Mouse (Mus musculus): ENCODE results near the gene B3gat2. TPM values are rescaled to one million over a fixed set of nuclear protein-coding genes. Genes with fewer than 3 reads are reported as not detected.

B3gat2 gene
- polyA plus RNA-seq, 1 experiment from 2014 or later = 0.35 TPM

- Histone ChIP-seq H3K9ac (no peak overlapping the region), H3K9me3 (no peaks in the 10 kb centered on the region)
- WGBS = 1% methylated on average over 65 of the region's 65 CpGs
These were observed 1.5 kb downstream of the B3gat2 start for GRCm38 (mm10) chr1:23762782-23763630.

GRCm38 (mm10) chr1:23763726-23764125, 2.2 kb downstream of the B3gat2 start:
- H3K4me2 ChIP-seq = peak overlapping the region; percentile 98
- no peak overlapping the region for H3K9ac ChIP-seq
- ATAC-seq (ENCODE audit: borderline replicate concordance, extremely low read depth, low FRiP score, low TSS enrichment) = peak; percentile 58; the same call in 1 of the 2 replicates
- H3K4me3 ChIP-seq = no peak overlapping the region
- H3K4me1 ChIP-seq = peaks cover 15% of the 10 kb centered on the region; the same call in 1 of the 2 replicates
- peaks cover 47% of the 10 kb centered on the region for H3K27me3 ChIP-seq
- no peaks in the 10 kb centered on the region for H3K36me3 ChIP-seq
- H3K9me3 ChIP-seq = no peaks in the 10 kb centered on the region
- WGBS = under 1% methylated on average over 7 of the region's 7 CpGs
- H3K27ac ChIP-seq = no peak overlapping the region

More at GRCm38 (mm10) chr1:23762782-23763630, 1.5 kb downstream of the B3gat2 start:
- H3K36me3 ChIP-seq = no peaks in the 10 kb centered on the region
- peak overlapping the region; percentile 98 for H3K4me2 ChIP-seq
- H3K4me3 ChIP-seq = peak overlapping the region; percentile 49
- no peak overlapping the region for H3K27ac ChIP-seq
- peaks cover 15% of the 10 kb centered on the region; the same call in 1 of the 2 replicates for H3K4me1 ChIP-seq
- ATAC-seq (ENCODE audit: borderline replicate concordance, extremely low read depth, low FRiP score, low TSS enrichment) = peak; percentile 87
- peaks cover 47% of the 10 kb centered on the region for H3K27me3 ChIP-seq

- no peak overlapping the region for H3K27ac ChIP-seq
- H3K4me1 ChIP-seq = peaks cover 15% of the 10 kb centered on the region; the same call in 1 of the 2 replicates
- H3K4me3 ChIP-seq = no peak overlapping the region
- 33% methylated on average over 4 of the region's 4 CpGs for WGBS
- no peaks in the 10 kb centered on the region for H3K9me3 ChIP-seq
- H3K4me2 ChIP-seq = no peak overlapping the region
- H3K9ac ChIP-seq = no peak overlapping the region
- no peak for ATAC-seq (ENCODE audit: borderline replicate concordance, extremely low read depth, low FRiP score, low TSS enrichment)
- no peaks in the 10 kb centered on the region for H3K36me3 ChIP-seq
- H3K27me3 ChIP-seq = peaks cover 41% of the 10 kb centered on the region
These were observed 3.2 kb downstream of the B3gat2 start for GRCm38 (mm10) chr1:23764710-23765109.

- H3K4me3 ChIP-seq = no peak overlapping the region
- H3K9me3 ChIP-seq = no peaks in the 10 kb centered on the region
- no peaks in the 10 kb centered on the region for H3K27me3 ChIP-seq
- 59% methylated on average over 3 of the region's 3 CpGs for WGBS
- ATAC-seq (ENCODE audit: borderline replicate concordance, extremely low read depth, low FRiP score, low TSS enrichment) = no peak
- H3K27ac ChIP-seq = no peak overlapping the region
- H3K9ac ChIP-seq = no peak overlapping the region
- no peaks in the 10 kb centered on the region for H3K4me1 ChIP-seq
- no peak overlapping the region for H3K4me2 ChIP-seq
- no peaks in the 10 kb centered on the region for H3K36me3 ChIP-seq
These were observed 11.5 kb downstream of the B3gat2 start for GRCm38 (mm10) chr1:23773039-23773438.

GRCm38 (mm10) chr1:23792737-23793533, 31.4 kb downstream of the B3gat2 start:
- Histone ChIP-seq H3K27ac (no peak overlapping the region), H3K27me3 (no peaks in the 10 kb centered on the region), H3K4me3 (no peak overlapping the region), H3K36me3 (no peaks in the 10 kb centered on the region), H3K4me1 (no peaks in the 10 kb centered on the region), H3K9me3 (no peaks in the 10 kb centered on the region), H3K9ac (no peak overlapping the region), H3K4me2 (no peak overlapping the region)
- WGBS = 42% methylated on average over 11 of the region's 11 CpGs
- peak; percentile 78; the same call in 1 of the 2 replicates for ATAC-seq (ENCODE audit: borderline replicate concordance, extremely low read depth, low FRiP score, low TSS enrichment)

- Histone ChIP-seq H3K9ac (no peak overlapping the region), H3K27me3 (no peaks in the 10 kb centered on the region), H3K4me1 (no peaks in the 10 kb centered on the region), H3K27ac (no peak overlapping the region), H3K4me2 (no peak overlapping the region), H3K4me3 (no peak overlapping the region), H3K9me3 (no peaks in the 10 kb centered on the region), H3K36me3 (no peaks in the 10 kb centered on the region)
- WGBS = 86% methylated on average over 9 of the region's 9 CpGs
- no peak for ATAC-seq (ENCODE audit: borderline replicate concordance, extremely low read depth, low FRiP score, low TSS enrichment)
These were observed 36.8 kb downstream of the B3gat2 start for GRCm38 (mm10) chr1:23798306-23798705.

- Histone ChIP-seq H3K27me3 (no peaks in the 10 kb centered on the region), H3K4me3 (no peak overlapping the region), H3K36me3 (no peaks in the 10 kb centered on the region), H3K4me2 (no peak overlapping the region), H3K9ac (no peak overlapping the region), H3K4me1 (no peaks in the 10 kb centered on the region), H3K9me3 (no peaks in the 10 kb centered on the region), H3K27ac (no peak overlapping the region)
- 71% methylated on average over 5 of the region's 5 CpGs for WGBS
- no peak for ATAC-seq (ENCODE audit: borderline replicate concordance, extremely low read depth, low FRiP score, low TSS enrichment)
These were observed 60.1 kb downstream of the B3gat2 start for GRCm38 (mm10) chr1:23821615-23822014.

GRCm38 (mm10) chr1:23826887-23827758, 65.6 kb downstream of the B3gat2 start:
- Histone ChIP-seq H3K9ac (no peak overlapping the region), H3K4me2 (no peak overlapping the region), H3K27ac (no peak overlapping the region), H3K4me1 (no peaks in the 10 kb centered on the region), H3K36me3 (no peaks in the 10 kb centered on the region), H3K4me3 (no peak overlapping the region), H3K27me3 (no peaks in the 10 kb centered on the region), H3K9me3 (no peaks in the 10 kb centered on the region)
- ATAC-seq (ENCODE audit: borderline replicate concordance, extremely low read depth, low FRiP score, low TSS enrichment) = peak; percentile 23; the same call in 1 of the 2 replicates
- 35% methylated on average over 13 of the region's 13 CpGs for WGBS

GRCm38 (mm10) chr1:23834246-23834645, 72.7 kb downstream of the B3gat2 start:
- H3K4me1 ChIP-seq = no peaks in the 10 kb centered on the region
- no peaks in the 10 kb centered on the region for H3K9me3 ChIP-seq
- no peak overlapping the region for H3K4me3 ChIP-seq
- H3K27me3 ChIP-seq = no peaks in the 10 kb centered on the region
- H3K4me2 ChIP-seq = no peak overlapping the region
- no peaks in the 10 kb centered on the region for H3K36me3 ChIP-seq
- no peak for ATAC-seq (ENCODE audit: borderline replicate concordance, extremely low read depth, low FRiP score, low TSS enrichment)
- 78% methylated on average over 7 of the region's 7 CpGs for WGBS
- H3K27ac ChIP-seq = no peak overlapping the region
- no peak overlapping the region for H3K9ac ChIP-seq

- ATAC-seq (ENCODE audit: borderline replicate concordance, extremely low read depth, low FRiP score, low TSS enrichment) = no peak
- H3K9me3 ChIP-seq = no peaks in the 10 kb centered on the region
- no peak overlapping the region for H3K4me2 ChIP-seq
- H3K27ac ChIP-seq = no peak overlapping the region
- no peak overlapping the region for H3K9ac ChIP-seq
- WGBS = 54% methylated on average over 9 of the region's 9 CpGs
- H3K27me3 ChIP-seq = no peaks in the 10 kb centered on the region
- no peaks in the 10 kb centered on the region for H3K4me1 ChIP-seq
- H3K4me3 ChIP-seq = no peak overlapping the region
- H3K36me3 ChIP-seq = no peaks in the 10 kb centered on the region
These were observed 73.3 kb downstream of the B3gat2 start for GRCm38 (mm10) chr1:23834819-23835218.

GRCm38 (mm10) chr1:23836630-23837029, 75.1 kb downstream of the B3gat2 start:
- no peak overlapping the region for H3K27ac ChIP-seq
- H3K4me3 ChIP-seq = no peak overlapping the region
- no peaks in the 10 kb centered on the region for H3K4me1 ChIP-seq
- no peaks in the 10 kb centered on the region for H3K27me3 ChIP-seq
- H3K4me2 ChIP-seq = no peak overlapping the region
- WGBS = 84% methylated on average over 4 of the region's 4 CpGs
- ATAC-seq (ENCODE audit: borderline replicate concordance, extremely low read depth, low FRiP score, low TSS enrichment) = no peak
- no peaks in the 10 kb centered on the region for H3K36me3 ChIP-seq
- H3K9ac ChIP-seq = no peak overlapping the region
- no peaks in the 10 kb centered on the region for H3K9me3 ChIP-seq
